Mouse (Mus musculus) left cerebral cortex, postnatal 4 days (tissue): ENCODE results near the gene Il12rb1. TPM values are rescaled to one million over a fixed set of nuclear protein-coding genes. Genes with fewer than 3 reads are reported as not detected.
A peak's percentile ranks its signal among the peaks of the same experiment; 100 is the strongest.

ENCODE experiments used
- DNase-seq: peaks from one replicate; pipeline ENCODE4 v3.0.0-alpha.2; 2022
- intact Hi-C: fragments of 180-260 bp; cut with DNase I; formaldehyde crosslinking; loops from one replicate; pipeline ENCODE4 v1.15.1; 2025
- total RNA-seq, 2 experiments: library from RNA; stranded (reverse); gene quantifications; 2 replicates each; pipeline ENCODE4 v1.2.3; 2021

Gene Il12rb1
- total RNA-seq, 2 experiments from 2014 or later: 0.20 to 0.22 TPM

- intact Hi-C loops: no loop called here
- peak; percentile 78 for DNase-seq
These were observed 10.9 kb upstream of the Il12rb1 start for GRCm38 (mm10) chr8:70797081-70798070.

DNA sequence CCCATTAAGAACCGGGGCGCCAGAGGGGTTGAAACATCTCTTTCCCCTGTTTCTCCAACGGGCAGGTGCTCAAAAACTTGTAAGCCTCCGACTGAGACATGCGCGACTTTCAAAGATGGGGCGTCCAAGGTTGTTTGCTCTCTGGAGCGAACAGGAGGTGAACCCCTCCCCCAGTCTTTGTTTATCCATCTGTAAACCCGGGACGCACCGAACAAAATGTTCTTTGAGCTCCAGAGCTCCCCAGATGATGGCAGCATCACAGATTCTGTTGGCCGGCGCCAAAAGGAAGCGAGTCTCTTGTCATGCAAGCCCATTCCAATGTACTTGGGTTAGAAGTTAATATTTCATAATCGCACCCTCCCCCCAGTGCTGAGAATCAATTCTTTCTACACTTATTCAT is 10.0 kb upstream of the Il12rb1 start:
- intact Hi-C loops: no loop called here
- DNase-seq: no peak

DNA sequence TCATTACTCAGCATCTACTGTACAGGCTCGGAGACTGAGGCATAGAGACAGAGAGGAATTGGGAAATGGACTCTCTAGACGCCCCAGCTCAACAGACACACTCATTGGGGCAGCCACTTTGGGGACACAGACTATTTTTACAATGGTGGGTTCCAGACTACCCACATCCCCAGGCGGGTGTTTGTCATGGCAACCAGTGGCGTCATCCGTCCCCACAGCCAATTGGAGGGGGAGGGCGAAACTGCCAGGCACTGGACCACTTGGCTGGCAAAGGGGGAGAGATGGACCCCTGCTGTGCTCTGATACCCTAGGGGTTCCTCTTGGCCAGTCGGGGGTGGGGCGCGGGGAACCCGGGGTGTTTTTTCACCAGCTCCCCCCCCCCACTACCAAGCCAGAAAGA is 7.6 kb upstream of the Il12rb1 start:
- no peak for DNase-seq
- intact Hi-C loops: no loop called here

- intact Hi-C loops: no loop called here
- no peak for DNase-seq
These were observed 7.1 kb upstream of the Il12rb1 start for GRCm38 (mm10) chr8:70801156-70801555.

- DNase-seq: no peak
- intact Hi-C loops: no loop called here
These were observed 6.4 kb upstream of the Il12rb1 start for GRCm38 (mm10) chr8:70801830-70802229.

DNA sequence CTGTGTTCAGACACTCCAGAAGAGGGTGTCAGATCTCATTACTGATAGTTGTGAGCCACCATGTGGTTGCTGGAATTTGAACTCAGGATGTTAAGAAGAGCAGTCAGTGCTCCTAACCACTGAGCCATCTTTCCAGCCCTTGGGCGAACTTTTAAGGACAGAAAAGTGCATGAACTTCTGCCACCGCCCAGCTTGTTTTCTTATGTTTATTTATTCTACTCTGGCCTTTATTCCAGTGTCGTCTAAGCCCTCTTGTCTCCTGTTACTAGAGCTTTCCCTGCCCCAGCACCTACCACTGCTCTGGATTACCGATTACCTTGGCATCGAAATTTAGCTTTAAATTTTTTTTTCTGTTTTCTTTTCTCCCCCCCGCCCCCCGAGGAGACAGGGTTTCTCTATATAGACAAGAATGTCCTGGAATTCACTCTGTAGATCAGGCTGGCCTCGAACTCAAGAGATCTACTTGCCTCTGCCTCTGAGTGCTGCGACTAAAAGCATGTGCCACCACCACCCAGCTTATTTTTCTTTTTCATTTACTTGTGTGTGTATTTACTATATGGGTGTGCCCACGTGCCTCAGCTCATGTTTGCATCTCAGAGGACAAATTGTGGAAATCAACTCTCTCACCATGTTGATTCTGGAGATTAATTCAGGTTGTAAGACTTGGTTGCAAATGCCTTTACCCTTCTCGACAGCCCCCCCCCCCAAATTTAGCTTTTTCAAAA is 5.3 kb upstream of the Il12rb1 start:
- intact Hi-C loops: no loop called here
- DNase-seq: no peak

DNA sequence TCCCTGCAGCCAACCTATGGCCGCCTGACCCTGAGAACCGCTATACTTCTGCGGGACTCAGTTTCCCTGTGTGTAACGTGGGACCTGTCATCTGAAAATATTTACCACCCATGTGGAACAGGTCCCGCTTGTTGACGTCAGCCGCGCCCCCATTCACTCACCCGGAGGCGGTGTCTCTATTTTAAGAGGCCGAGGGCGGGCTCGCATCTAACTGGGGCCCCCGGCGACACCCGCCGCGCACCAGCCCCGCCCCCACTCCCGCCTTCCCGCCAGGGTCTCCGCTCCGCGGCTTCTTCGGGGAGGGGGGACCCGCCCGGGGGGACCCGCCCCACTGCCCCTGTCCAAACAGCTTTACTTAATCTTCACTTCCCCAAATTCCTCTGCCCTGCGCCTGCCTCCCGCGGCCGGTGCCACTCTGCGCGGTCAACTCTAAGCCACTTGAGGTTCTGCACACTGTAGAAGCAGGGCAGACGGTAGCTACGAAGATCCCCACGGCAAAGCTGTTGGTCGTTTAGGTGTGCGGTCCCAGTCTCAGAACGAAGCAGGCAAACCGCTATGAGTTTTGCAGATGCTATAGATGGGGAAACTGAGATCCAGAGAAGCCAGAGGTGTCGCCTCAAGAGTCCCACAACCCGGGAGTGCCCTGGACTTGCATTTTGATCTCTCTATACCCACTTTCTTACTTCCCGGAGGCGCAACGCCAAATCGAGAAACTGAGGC is 4.3 kb upstream of the Il12rb1 start:
- no peak for DNase-seq
- intact Hi-C loops: no loop called here

DNA sequence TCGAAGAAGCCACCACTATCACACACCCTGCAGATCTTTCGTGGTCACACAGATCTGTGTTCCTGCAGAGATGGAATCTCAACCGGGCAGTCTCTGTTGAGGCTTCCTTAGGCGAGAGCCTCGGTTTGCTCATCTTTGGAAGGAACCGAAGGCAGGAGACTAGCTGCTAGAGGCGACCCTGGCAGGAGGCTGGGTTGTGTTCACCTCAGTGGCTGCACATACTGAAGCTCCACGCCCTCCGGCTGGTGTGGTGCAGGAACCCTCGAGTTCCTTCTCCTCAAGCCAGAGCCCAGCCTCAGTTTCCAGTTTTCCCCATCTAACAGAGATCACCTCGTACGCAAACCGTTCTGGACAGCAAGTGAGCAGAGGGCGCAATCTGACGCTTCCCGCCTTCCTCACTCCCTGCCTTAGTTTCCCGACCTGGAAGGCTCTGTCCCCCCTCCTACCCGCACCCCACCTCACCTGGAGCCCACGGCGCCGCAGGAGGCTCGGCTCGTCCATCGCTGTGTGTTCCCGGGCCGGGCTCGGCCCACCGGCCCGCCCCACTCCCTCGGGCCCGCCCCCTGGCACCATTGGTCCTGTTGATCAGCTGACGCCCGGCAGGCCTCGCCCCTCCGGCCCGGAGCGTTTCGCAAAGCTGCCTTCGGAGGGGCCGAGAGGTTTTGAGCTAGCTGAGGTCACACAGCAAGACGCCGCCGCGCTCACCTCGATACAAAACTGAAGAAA is 3.6 kb upstream of the Il12rb1 start, which contains the start of gene Mast3:
Mast3 (minus strand) TSS at position 574 of the 726 bp plus-strand sequence.
- intact Hi-C loops: no loop called here
- DNase-seq: peak; percentile 83

- DNase-seq: no peak
These were observed 1.7 kb upstream of the Il12rb1 start for GRCm38 (mm10) chr8:70806541-70806940.

GRCm38 (mm10) chr8:70807304-70807703 is 945 bp upstream of the Il12rb1 start:
- DNase-seq: no peak
- intact Hi-C loops: no loop called here

More at GRCm38 (mm10) chr8:70806541-70806940, 1.7 kb upstream of the Il12rb1 start:
- intact Hi-C loops: no loop called here

- intact Hi-C loops: no loop called here
- no peak for DNase-seq
These were observed 879 bp downstream of the Il12rb1 start for GRCm38 (mm10) chr8:70808955-70809701.

DNA sequence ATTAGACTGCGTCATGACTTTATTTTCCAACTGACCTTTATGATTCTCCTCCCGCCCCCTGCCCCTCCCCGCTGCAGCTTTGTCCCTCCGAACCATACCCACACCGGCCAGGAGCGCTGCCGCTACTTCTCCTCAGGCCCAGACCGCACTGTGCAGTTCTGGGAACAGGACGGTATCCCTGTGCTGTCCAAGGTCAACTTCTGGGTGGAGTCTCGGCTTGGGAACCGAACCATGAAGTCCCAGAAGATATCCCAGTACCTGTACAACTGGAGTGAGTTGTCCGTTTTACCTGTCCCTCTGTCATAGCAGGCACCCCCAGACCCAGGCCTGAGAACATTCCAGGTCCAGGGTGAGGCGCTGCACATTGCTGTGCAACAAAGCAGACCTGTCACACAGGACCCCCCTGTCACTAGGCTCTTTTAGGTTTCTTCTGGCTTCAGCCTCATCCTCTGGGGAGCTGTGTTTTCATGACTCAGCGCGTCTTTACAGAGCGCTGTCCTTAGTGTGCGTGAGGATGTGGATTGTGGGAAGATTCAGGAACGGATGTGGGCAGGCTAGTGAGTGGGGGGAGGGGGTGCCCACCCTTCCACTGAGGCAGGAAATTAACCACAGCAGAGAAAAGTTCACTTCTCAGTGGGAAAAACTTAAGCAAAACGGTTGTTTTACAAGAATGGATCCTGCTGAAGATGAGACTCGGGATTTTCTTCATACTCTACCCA is 2.9 kb downstream of the Il12rb1 start:
- no peak for DNase-seq
- intact Hi-C loops: no loop called here

DNA sequence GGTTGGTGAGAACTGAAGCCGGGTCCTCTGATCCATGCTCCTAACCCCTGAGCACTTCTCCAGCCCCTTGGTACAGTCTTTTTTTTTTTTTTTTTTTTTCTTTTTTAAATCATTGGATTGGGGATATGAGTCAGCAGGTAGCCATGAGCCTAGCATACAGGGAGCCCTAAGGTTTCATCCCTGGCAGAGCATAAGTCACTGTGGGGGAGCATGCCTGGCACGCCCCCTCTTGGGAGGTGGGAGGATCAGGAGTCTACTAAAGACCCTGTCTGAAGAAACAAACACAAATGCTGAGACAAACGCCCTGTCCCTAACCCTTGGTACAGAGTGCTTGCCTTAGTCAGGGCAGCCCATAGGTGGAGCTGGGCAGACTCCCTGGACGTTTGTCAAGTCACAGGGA is 3.8 kb downstream of the Il12rb1 start:
- no peak for DNase-seq
- intact Hi-C loops: no loop called here

GRCm38 (mm10) chr8:70812885-70813284 is 4.6 kb downstream of the Il12rb1 start:
- DNase-seq: no peak
- intact Hi-C loops: no loop called here

DNA sequence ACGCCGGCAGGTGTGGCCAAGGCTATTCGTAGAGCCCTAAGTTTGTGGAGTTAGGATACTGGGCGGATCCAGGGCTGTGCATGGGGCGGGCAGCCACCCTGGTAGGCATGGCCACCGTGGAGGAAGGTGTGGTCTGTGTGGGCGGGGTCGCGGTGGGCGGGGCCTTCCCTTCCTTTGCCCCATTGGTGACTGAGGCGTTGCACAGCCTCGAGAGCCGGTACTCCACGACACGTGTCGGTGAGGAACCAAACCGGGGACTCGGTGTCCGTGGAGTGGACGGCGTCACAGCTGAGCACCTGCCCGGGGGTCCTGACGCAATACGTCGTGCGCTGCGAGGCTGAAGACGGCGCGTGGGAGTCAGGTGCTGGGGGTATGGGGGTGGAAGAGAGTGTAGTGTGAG is 8.4 kb downstream of the Il12rb1 start:
- no peak for DNase-seq
- intact Hi-C loops: no loop called here

DNA sequence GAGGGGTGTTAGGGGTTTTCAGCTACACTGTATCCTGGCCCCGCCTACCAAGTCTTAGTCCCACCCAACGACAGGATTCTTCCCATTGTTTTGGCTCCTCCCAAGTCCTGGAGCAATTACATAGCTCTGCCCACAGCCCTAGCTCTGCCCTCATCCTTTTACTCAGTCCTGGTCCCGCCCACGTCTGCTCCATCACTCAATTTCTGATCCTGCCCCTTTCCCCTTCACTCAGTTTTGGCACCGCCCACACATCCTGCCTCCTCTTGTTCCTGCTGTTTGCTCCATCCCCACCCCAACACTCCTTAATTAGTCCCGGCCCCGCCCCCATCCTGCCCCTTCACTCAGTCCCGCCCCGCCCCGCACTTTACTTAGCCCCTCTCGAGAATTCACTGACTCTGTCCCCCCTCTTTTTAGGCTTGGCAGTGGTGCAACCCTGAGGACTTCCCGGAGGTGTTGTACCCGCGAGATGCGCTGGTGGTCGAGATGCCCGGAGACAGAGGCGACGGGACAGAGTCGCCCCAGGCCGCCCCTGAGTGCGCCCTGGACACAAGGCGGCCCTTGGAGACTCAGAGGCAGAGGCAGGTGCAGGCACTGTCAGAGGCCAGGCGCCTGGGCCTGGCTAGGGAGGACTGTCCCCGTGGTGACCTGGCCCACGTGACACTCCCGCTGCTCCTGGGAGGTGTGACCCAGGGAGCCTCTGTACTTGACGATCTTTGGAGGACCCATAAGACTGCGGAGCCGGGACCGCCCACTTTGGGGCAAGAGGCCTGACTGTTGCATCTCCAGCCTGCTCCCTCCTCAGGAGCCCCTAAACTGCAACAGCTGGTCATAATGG is 12.1 kb downstream of the Il12rb1 start:
- DNase-seq: no peak
- intact Hi-C loops: no loop called here

- intact Hi-C loops: no loop called here
- DNase-seq: peak; percentile 58
These were observed 13.2 kb downstream of the Il12rb1 start for GRCm38 (mm10) chr8:70821399-70821962.

GRCm38 (mm10) chr8:70821992-70822391 is 13.7 kb downstream of the Il12rb1 start:
- DNase-seq: no peak
- intact Hi-C loops: no loop called here
